Mouse (Mus musculus) C2C12 (cell line): ENCODE results near the gene Olfr1417.

ENCODE experiments used
- CTCF ChIP-seq: IDR thresholded peaks from one replicate; pipeline ENCODE4 v1.5.1; 2011; ENCODE audit not compliant: control insufficient read depth, insufficient read depth, insufficient read length
- MYOD1 ChIP-seq: IDR thresholded peaks from one replicate; pipeline ENCODE4 v1.6.1; 2011; ENCODE audit warnings: low read depth; ENCODE audit not compliant: control insufficient read depth, insufficient read length

GRCm38 (mm10) chr19:11814742-11815333, 24.2 kb downstream of the Olfr1417 start:
- no peak for TF ChIP-seq CTCF
- no peak for TF ChIP-seq MYOD1
